Mouse (Mus musculus) frontal cortex, adult 2 months (tissue): ENCODE data around the gene Nek11. TPM values are rescaled to one million over a fixed set of nuclear protein-coding genes. Genes with fewer than 3 reads are reported as not detected.

Experiments
- DNase-seq, 2 experiments: peaks; one replicate each; pipeline ENCODE4 v3.0.0; 2022; ENCODE audit warnings: low spot score in 1 of 2; ENCODE audit errors: extremely low spot score in 1 of 2
- polyA plus RNA-seq: library from polyadenylated mRNA; depleted of rRNA; stranded (reverse); fragments of >200 nt; gene quantifications from 2 replicates; pipeline ENCODE4 v1.2.3, GENCODE M21; 2012

Gene Nek11
- polyA plus RNA-seq, 1 experiment = 1.5 TPM

DNA sequence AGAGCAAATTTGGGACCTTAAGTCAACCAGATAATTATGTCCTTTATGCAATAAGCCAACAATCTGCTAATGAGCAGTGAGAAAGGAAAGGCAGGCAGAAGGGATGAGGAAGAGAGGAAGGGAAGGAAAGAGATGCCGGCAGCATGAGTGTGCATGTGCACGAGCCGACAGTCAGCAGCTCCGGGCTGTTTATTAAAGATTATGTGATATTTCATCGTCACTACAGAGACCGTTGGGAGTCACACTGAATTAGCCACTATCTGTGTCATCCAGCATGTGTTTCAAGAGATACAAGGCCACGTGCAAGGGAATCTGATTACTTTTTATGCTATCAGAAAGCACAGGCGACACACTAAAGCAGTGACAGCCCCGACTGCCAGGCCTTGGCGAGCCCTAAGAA, 73.5 kb downstream of the Nek11 start:
- DNase-seq = no peak

DNA sequence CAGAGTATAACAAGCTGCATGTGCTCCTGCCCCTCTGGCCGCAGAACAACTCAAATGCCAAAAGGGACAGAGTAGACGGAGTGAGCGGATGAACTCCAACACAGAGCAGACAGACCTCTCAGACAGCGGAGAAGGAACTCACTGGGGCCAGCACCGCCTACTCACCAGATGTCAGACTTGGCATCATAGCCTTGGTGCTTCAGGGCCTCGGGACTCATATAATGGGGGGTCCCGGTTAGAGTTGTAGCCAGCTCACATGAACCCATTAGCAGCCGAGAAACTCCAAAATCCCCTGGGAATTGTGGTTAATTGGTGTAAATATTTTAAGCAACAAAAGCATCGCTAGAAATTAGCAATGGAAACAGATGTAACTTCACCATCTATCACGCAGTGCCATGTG, 82.1 kb downstream of the Nek11 start:
- no peak for DNase-seq

DNA sequence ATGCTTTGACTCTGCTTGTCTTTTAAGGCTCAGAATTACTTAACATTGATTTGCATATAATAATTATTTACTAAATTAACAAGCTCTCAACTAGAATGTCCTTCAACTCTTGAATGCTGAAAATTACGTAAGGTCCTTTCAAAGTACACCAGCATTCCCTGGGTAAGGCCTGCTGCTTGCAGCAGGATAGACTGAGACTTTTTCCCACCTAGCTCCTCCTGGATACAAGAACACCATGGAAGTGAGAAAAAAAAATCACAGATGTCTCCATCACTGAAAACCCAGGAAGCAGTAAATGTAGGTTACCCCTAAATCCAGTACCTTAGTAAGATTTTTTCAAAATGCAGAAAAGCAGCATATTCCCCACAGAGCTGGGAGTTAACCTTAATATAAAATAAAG, 82.6 kb downstream of the Nek11 start:
- DNase-seq = no peak

DNA sequence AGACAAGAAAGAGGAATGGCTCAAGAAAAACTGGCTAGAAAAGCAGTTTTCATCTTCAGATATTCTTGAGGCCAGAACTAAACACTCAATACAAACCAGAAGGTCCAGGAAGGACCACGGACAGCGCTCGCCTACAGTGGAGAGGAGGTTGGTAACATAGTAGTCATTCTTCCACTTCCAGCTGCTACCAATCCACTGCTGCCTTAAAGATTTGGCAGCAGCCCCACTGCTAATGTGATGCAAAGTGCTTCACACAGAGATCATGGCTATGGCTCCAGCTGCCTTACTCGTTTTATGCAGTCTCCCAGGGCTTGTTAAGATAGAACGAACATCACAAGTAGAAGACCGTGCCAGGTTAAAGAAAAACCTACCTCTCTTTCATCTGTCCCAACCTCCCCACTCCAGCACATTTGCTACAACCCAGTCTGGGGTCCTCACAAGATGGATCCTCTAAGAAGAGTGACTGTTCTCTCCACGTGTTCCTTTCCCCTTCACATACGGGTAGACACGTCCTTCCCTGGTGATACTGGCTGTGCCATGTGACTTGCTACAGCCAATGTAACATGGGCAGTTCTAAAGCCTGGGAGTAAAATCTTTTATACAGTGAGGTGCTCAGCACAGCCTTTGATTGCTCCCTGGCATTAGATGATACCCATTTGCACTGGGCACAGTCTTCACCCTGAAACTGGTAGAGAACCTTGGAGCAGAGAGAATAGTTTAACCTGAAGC, 85.6 kb downstream of the Nek11 start:
- DNase-seq = peak; percentile 61 to 74

DNA sequence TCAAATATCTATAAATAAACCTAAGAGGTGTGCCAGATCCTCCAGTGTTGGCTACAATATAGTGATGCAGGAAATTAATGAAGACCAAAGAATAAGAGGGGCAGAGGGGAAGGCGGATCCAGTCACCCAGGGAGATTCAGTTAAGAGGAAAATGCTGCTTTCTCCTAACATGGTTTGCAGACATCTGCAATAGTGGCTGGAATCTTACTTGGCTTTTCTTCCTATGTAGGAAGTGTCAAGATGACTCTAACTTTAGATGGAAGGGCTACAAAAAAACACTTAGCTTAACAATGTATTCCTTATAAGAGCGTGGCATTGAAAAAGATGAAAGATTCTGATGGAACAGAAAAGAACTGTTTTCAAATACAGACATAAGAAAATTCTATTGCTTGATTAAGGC, 89.3 kb downstream of the Nek11 start:
- DNase-seq = peak in 1 of 2 experiments; percentile 53

DNA sequence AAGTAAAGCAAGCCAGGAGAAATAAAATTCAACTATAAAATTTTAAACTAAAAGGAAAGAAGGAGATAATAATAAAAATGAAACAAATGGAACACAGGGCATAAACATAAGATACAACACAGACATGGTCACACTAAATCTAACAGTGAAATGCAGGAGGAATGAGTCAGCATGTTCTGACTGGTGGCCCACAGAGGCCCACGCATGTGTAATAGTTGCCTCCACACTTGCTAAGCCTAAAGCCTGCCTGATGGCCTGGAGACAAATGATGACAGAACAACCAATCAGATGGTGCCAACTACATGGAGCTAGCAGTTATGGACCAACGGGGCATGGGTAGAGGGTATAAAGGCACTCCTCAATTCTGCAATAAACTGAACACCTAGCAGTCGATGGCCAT, 93.1 kb downstream of the Nek11 start:
- peak; percentile 51 to 54 for DNase-seq

DNA sequence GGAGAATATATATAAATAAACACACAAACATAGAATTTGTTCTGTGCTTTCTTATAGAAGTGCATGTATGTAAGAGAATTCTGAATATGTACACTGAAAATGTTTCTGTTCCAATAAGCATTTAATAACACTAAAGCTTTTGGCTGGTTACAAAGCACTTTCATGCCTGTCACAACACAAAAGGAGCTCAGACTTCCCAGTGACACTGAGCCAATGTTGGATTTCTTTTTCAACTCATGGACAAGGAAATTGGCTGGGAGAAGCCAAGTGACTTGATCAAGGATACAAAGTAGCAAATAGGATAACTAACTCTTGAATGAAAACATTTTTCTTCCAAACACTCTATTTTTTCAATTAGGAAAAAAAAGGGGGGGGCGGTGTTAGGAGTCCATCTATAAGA, 93.9 kb downstream of the Nek11 start:
- DNase-seq = no peak

DNA sequence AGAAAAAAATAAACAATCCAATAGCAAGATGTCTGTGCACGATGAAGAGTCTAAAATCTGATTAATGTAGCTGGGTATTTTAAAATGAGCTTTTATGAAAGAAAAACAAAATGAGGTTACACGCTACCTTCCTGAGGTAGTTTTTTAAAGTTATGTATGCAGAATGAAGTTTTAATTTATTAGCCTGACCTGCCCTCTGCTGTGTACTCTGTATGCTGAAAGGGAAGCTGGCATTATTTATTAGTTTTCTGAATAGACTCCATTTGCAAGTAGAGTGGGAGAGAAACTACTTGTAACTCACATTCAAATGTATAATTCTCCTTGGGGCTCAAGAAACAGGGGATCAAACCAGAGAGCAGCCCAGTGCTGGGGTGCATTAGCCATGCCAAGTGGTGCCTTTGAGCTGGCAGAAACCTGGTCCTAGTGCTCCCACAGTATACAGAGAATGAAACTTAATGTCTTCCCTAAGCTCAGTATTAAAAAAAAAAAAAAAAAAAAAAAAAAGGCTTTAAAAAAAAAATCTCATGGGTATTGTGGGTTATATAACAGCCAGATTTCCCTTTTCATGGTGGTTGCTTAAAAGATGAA, 94.5 kb downstream of the Nek11 start:
- no peak for DNase-seq

DNA sequence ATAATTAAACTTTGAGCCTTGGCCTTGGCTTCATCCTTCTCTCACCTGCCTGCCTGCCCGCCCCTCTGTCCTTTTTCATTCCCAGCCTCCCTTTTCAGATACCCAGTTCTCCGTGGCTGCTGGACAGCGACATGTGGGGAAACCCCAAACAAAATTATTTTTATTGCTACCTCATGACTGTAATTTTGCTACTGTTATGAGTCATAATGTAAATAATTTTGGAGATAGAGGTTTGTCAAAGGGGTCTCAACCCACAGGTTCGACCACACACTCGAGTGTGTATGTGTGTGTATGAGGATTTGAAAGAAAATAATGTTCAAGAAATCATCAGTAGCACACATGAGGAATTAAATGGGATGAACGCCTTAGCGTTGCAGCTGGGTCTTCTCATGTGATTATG, 110.7 kb downstream of the Nek11 start:
- no peak for DNase-seq

DNA sequence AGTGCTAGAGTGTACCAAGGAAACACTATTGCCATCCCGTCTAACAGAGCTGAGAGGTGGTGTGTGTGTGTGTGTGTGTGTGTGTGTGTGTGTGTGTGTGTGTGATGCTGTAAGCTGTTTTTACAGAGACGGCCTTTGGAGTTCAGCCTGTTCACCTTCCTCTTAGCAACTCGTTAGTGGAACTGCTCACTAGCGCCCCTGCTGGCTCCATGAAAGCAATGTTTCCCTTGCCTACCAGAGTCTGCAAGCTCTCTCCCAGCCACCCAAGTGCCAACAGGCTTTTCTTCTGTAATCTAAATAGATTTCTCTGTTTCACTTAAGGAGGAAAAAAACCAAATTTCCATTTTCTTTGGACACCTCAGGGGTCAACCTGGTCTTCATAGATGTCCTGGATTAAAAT, 112.6 kb downstream of the Nek11 start:
- DNase-seq = peak in 1 of 2 experiments; percentile 47

DNA sequence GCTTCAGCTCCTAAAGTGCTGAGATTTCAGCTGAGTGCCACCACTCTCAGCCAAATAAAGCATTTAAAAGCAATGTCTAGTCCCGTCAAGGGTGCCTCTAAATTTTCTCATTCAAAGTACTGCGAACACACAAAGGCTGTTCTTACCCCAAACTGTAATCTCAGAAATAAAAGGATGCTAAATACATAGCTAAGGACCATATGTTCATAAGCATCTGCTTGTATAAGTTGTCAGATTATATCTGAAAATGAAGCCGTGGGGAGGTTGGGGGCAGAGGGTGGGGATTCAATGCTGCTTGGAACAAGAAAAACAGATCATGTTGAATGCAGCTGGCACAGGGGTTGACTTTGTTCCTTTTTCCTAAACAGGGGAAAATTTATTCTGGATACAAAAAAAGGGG, 120.4 kb downstream of the Nek11 start:
- DNase-seq = peak; percentile 54 to 58

DNA sequence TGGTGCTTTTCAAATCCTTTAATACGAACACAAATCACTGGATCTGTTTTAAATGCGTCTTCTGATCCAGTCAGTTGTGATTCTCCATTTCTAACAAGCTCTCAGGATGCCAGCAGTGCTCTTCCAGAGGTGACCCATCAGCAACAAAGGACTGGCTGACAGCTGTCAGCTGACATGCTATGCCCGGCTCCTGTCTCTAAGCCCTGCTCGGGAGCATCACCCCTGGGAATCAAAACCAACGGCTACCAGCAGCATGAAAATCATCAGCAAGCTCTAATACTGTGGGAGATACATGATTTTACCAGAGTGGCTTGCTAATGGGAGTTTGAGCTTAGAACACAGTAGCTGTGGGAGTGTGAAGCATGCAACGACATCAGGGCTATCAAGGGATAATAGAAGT, 121.0 kb downstream of the Nek11 start:
- DNase-seq = no peak

DNA sequence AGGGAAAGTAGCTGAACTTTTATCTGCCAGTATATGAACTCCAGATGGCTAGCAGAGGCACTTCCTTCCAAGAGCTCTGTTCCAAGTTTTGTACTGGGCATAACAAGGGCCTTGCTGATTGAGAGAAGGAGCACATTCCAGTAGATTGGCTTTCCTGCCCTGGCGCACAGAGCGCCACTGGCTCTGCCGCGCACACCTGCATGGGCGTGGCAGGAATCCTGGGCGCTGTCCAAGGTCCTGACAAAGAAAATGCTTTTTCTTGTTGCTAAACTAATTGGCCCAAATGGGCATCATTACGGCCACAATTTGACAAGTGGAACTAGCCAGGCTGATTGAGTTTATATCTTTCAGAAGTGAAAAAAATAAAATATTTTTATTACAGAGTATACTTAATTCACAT, 123.1 kb downstream of the Nek11 start:
- DNase-seq = no peak

DNA sequence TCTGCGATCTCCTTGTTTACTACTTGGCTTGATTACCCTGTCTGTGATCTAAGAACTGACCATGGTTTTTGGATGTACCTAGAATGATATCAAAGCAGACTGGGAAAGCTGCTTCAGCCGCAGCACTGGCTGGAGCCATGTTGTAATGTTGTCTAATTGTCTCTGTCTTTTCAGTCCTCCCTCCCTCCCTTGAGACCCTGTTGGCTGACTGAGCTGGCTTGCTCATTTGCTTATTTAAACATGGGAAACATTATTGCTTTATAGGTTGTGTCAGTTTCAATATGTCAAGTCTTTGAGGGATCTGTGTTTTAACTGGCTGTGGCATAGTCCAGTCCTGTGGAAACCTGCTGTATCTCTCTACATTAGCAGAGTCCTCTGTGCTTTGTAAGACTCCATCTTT, 132.2 kb downstream of the Nek11 start:
- no peak for DNase-seq

DNA sequence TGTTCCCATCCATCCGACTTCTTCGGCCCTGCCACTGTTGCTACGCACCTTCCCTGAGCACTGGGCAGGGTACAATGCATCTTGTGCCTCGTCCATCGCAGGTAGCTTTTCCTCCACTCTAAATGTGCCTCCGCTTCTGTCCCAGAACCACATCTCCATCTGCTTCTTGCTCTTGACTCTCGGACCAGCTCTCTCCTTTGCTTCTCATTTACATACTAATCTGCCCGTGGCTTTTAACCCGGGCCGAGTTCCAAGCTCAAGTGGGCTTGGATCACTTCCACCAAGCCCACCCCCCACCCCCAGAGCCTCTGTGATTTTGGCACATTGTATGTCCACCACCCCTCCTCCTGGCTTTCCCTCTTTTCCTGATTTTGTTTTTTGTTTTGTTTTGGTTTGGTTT, 137.7 kb downstream of the Nek11 start:
- DNase-seq = no peak

DNA sequence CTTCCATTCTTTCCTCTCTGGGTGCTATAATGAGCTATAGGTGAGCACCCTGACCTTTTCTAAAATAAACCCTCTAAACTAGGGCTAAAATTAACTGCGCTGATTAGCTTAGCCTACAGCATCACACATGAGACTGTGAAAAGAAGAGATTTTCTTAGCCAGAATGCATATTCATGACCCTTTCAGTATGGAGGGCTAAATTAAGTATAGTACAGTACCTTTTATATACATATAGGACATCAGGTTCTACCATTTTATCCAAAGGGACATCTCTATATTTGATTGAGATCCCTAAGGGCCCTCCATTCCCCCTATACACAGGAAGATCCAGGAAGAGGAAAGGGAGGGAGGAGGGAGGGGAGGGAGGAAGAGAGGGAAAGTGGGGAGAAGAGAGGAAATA, 141.2 kb downstream of the Nek11 start:
- peak in 1 of 2 experiments; percentile 18 for DNase-seq

DNA sequence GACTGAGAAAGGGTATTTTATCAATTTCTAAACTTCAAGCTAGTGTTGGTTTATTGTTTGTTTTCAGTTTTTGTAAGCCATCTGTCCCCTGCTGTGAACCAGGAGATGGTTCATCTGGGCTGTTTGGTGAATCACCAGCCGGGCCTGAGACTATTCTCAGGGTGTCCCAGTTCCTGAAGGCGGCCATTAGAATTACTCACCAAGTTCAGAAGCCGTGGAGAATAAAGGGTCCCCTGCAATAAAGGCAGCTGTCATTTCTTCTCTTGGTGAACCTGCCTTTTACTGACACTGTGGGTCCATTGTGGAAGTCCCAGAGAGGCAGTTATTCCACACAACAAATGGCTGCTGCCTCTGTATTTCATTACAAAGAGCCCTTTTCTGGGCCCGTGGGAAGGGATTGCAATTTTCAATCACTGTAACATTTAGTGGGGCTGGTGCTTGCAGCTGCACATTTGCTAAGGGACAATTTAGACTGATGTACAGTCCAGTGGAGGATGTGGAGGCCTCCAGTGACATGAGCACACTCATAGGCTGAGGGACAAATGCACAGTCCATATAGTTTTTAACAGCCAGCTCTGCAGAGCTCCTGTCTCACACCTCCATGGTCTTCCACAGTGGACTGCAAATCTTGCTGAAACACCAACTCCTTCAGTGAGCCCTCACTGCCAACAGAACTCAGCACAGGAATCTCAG, 142.8 kb downstream of the Nek11 start:
- DNase-seq = peak in 1 of 2 experiments; percentile 32

DNA sequence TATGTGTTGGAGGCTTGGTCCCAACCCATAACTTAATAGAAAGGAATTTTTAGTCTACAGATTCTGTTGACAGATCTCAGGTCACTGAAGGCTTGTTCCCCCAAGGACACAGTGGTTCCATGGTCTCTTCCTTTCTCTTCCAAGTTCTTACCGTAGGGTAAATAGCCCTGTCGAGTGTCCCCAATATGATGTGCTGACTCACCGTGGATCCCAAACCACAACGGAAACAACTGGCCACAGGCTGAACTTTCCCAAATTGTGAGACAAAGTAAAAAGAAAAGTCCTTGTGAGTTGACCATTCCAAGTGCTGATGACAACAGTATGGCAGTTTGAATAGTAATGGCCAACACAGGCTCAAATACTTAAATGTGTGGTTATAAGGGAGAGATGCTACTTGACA, 144.1 kb downstream of the Nek11 start:
- DNase-seq = no peak

DNA sequence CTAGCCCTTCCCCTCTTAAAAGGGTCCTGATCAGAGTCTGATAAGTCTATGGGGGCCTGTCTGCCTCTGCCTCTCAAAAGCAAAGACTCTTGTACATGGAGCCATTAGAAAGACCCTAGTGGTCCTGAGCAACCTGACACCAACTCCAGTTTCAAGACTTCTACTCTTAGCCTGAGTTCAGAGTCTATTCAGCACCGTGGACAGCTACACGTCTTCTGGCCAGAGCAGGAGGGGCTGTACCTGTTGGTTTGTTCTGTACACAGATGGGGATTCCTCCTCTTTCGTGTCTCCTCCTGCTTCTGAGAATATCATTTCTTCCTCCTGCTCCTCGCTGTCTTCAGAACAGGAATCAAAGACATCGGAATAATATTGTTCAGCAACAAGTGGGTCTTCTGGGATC, 151.3 kb downstream of the Nek11 start:
- no peak for DNase-seq

DNA sequence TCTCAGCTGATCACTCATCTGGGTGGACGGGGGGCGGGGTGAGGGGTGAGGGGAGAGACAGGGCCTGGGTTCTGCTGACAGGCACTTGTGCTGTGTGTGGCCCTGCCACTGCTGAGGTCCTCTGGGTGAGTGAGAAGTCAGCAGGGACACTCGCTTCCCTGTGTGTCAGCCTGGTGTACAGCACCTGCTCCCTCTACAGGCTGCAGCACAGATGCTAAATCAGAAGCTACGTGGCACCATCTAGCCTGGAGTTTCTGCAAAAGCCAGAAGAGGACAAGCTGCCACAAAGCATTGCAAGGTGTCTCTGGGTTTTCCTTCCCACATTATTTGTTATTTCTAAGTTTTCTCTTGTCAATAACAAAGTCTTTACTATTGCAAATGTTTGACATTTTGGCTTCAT, 180.9 kb downstream of the Nek11 start:
- peak; percentile 8 to 55 for DNase-seq

DNA sequence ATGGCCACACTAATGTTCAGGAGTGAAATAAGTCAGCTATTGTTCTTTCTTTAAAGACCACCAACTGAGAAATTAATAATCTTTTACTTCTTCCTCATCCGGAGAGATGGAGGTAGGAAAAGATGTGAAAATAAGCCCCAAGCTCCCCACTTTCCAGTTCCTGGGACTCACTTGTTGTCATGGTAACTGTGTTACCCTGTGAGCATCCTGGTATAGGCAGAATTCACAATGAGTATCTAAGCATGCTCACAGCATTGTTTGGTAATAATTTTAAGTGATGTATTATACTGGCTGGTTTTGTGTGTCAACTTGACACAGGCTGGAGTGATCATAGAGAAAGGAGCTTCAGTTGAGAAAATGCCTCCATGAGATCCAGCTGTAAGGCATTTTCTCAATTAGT, 195.0 kb downstream of the Nek11 start:
- DNase-seq = no peak

DNA sequence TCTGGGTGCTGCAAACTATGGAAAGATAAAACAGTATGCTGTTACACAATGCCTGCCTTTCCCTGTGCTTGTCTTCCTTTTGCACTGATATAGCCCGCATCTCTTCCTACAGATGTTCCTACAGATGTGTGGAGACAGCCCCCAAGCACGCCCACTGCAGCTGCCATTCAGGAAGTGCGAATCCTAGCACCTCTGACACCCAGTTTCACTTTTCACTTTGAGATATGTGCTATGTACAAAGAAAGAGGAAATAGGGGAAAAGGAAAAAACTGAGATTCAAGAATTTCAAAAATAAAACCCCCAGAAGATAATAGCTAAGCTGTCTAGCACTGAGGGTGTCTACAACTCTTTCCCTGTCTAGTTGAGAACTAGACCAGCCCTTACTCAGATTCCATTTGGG, 208.6 kb downstream of the Nek11 start:
- DNase-seq = peak in 1 of 2 experiments; percentile 18
